Mouse (Mus musculus) lung, postnatal 36 days (tissue): ENCODE data around the gene Fbxl4.

Source experiments
- DNase-seq: peaks from one replicate; pipeline ENCODE4 v3.0.0; 2022; ENCODE audit warnings: mixed read lengths

The Fbxl4 gene

DNA sequence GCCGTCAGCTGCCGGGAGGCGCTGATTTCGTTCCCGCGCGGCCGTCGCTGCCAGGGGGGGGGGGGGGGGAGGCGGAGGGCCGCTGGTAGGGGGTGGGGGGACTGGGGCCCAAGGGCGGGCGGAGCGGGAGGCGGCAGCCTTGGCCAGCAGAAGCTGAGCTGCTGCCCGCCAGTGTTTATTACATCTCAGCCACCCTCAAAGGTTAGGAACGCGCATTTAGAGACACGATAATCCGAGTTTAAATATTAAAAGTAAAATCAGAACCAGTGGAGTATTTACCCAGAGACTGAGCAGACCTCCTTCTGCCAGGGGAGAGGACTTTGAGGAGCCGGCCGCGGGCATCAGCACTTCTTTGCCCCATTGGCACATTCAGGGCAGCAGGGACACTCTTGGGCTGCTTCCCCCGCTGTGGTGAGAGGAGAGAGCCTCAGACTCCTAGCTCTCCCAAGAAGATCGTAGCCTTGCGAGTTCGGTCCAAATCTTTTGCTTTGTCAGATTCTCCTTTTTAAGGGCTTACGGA is 120.4 kb downstream of the Fbxl4 start:
- DNase-seq = no peak

DNA sequence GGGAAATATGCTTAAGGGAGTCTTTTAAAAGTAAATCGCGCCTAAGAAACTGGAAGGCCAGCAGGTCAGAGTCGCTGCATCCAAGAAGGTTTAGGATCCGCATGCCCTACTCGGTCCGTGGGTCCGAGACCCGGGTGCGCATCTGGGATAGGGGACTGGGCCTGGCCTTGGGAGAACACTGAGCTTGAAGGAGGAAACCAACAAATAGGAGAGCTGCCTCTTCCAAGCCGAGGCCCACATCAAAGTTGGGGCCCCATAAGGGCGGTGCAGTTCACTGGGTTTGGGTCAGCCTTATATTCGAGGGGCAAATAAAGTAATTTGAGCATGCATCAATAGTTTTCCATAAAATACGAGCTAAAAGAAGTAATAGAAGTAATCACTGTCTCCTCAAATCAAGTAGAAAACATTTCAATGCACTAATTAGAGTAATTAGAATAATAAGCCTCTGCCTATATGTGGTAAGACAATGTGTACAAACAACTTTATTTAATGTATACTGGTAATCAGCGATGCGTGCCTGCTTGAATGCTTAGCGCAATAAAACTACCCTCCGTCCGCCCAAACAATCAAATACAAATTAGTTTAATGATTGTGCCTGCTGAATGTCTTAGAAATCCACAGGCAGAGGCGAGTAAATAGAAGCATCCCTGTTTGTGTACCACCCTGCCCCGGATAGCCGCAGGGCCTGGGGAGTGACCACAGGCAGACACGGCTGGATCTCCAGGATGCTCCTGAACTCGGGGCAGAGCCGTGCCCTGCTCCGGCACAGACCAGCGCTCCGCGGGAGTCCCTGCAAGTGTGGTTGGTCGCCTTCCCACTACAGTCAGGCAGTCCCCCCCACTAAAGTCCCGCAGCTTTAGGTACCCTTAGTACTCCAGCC is 121.4 kb downstream of the Fbxl4 start:
- no peak for DNase-seq

DNA sequence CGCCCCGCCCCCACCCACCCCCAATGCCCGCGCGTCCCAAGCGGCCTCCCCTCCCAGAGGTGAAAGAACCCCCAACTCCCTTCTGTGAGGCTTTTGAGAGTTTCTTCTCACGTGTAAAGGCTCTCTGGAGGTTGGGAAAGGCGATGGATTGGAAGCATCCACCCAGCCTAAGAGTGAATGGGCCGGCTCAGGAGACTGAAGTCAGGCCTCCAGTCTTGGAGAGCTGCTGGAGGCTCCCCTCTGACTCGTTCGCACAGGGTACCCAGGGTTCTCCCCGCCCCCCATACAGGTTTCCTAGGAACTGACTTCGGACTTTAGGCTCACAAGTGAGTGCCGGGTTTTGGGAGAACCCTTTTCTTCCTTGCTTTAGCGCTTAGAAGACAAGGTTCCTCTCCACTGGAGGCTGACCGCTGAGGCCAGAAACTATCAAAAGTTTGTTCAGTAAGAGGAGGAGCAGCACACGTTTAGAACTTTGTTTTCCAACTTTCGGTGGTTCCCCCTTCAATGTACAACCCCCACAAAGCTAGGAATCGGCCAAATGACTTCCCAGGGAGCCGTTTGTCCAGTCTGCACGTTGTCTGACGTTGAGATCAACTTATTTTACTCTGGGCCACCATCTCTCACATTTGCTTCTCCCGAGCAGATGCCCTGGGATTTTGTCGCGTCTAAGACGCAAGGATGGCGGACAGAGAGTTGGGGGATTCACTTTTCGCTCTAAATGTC is 122.2 kb downstream of the Fbxl4 start:
- no peak for DNase-seq

GRCm38 (mm10) chr4:22480091-22480857 is 122.9 kb downstream of the Fbxl4 start:
- no peak for DNase-seq

- DNase-seq = no peak
Measured at GRCm38 (mm10) chr4:22480858-22481205, 123.5 kb downstream of the Fbxl4 start.

DNA sequence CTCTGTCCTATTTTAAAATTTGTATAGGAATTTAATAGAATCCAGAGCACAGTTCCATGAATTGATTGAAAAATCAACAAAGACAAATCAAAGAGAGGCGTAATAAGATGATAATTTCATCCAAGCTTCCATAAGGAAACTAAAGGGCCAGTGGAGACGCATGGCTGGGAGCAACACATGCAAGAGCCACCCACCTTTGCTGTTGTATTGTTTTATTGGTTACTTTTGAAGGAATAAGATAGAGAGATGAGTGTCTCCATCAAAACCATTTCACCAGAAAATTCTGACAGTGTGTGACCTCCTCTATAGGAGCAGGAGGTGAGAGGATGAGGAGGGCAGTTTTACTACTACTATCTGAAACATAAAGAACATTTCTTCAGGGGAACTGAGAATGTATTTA is 124.8 kb downstream of the Fbxl4 start:
- DNase-seq = no peak

DNA sequence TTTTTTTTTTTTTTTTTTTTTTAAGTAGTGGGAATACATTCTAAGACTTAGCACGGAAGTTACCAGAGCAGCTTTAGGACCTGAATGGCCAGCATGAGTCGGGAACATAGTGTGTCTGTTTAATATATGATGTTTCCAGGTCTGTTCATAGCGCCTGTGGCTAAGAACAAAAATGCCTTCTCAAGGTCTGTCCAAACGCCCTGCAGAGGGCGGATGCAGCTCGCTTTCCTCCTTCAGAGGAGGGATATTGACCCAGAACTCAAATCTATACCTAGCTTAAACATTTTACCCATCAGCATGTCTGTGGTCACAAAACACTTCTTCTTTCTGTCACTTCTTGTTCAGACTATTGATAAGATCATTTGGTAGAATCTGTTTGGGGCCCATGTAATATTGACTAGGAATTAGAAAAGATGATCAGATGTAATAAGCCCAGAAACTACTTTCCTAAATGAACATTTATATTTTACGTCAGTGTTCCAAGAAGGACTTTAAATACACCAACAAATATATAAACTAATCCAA is 125.5 kb downstream of the Fbxl4 start:
- no peak for DNase-seq

- DNase-seq = no peak
Measured at GRCm38 (mm10) chr4:22483548-22483947, 126.2 kb downstream of the Fbxl4 start.
